Mouse (Mus musculus) liver, adult 2 months (tissue): ENCODE results near the gene Hs3st5.

Source experiments
- CTCF ChIP-seq: fragments of 200-500 bp; IDR thresholded peaks from 2 replicates; pipeline ENCODE4 v1.5.1; 2011; ENCODE audit warnings: low read depth, low read length, control low read depth
- POLR2A ChIP-seq: fragments of 200-500 bp; IDR thresholded peaks from 2 replicates; pipeline ENCODE4 v1.6.1; 2011; ENCODE audit warnings: low read length, control low read depth; ENCODE audit not compliant: insufficient read depth; ENCODE audit errors: extremely low read depth

DNA sequence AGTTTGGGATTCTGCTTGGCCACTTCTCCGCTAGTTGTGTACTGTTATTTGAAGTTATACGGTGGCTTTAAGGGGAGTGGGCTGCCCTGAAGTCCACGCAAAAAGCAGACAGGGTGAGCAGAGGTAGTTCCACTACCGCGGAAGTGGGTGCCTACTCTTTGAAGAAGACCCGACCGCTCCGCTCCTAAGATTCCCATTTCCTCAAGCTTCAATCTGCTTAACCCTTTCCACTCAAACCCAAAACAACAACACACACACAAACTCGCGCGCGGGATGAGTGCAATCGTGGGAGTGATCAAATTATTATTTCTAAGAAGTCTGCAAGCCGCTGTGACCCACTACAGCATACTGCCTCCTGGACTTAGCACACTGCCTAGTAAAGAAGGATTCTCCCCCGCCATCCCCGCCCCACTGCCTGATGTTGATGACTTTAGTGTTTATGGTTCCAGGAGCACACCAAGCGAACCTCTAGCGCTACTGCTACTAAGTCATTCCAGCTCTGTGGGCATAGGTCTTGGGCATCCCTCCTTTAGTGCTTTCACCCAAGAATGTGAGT, 1.5 kb downstream of the Hs3st5 start:
- TF ChIP-seq POLR2A: no peak
- no peak for TF ChIP-seq CTCF
